Mouse (Mus musculus) lung, adult 2 months (tissue): ENCODE data around the gene Dst.

Source experiments
- CTCF ChIP-seq: fragments of 200-500 bp; IDR thresholded peaks from 2 replicates; pipeline ENCODE4 v1.5.1; 2011; ENCODE audit warnings: mild to moderate bottlenecking, low read length, control low read depth; ENCODE audit not compliant: insufficient read depth
- POLR2A ChIP-seq: fragments of 200-500 bp; IDR thresholded peaks from 2 replicates; pipeline ENCODE4 v1.6.1; 2011; ENCODE audit warnings: low read depth, mild to moderate bottlenecking, control low read depth, low read length, borderline replicate concordance; ENCODE audit errors: extremely low read depth

GRCm38 (mm10) chr1:33945756-33946155 lies 37.7 kb downstream of the Dst start:
- TF ChIP-seq CTCF (no peak), POLR2A (no peak)
